14 mouse cellular contexts compared by ENCODE assay signal in the genomic region with DNA sequence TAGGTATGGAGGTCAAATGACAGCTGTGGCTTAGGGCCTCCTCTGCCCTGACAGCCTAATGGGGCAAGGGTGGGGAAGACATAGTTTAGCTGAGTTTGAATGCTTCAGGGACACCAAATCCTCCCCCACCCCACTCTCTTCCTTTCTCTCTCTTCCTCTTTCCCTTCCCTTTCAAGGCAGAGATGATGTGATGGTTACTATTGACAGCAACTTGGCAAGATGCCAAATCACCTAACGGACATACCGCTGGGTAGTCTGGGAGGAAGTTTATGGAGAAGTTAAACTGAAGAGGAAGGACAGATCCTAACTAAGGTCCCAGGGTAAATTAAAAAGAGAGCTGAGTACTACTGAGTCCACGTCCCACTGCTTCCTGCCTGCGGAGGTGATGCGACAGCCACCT. TPM values are rescaled to one million over a fixed set of nuclear protein-coding genes. Genes with fewer than 3 reads are reported as not detected.
"Had no signal": no experiment of that assay in that cellular context is flagged by ENCODE, and none has a peak within 500 bp of the region (broad histone marks: within the 10 kb centered on the region; RNA-seq: fewer than 3 reads in every experiment).

No protein-coding gene starts in this region.

- H3K27me3 ChIP-seq: liver, embryonic 15.5 days; lung, embryonic 15.5 days; neural tube, embryonic 13.5 days; stomach, embryonic 15.5 days had no signal

- H3K4me2 ChIP-seq: liver, embryonic 11.5 days; liver, embryonic 15.5 days; lung, embryonic 15.5 days; neural tube, embryonic 13.5 days; stomach, embryonic 15.5 days had no signal

- ATAC-seq: inflammation-experienced regulatory T-cells, adult 6 months; intestine, postnatal 0 days; midbrain, embryonic 16.5 days had no signal

- H3K4me1 ChIP-seq: liver, embryonic 15.5 days; stomach, embryonic 15.5 days had no signal

- DNase-seq: kidney, adult 8-10 months; kidney, postnatal 10 days; right cerebral cortex, postnatal 14 days; thymus, postnatal 4 days had no signal

- H3K36me3 ChIP-seq: limb, embryonic 10.5 days; liver, embryonic 15.5 days; lung, embryonic 15.5 days; neural tube, embryonic 13.5 days; stomach, embryonic 15.5 days had no signal

- H3K4me3 ChIP-seq: limb, embryonic 10.5 days; liver, embryonic 15.5 days; lung, embryonic 15.5 days; neural tube, embryonic 13.5 days; stomach, embryonic 15.5 days had no signal

- H3K9ac ChIP-seq: liver, embryonic 15.5 days; lung, embryonic 15.5 days; neural tube, embryonic 13.5 days; stomach, embryonic 15.5 days had no signal

- H3K9me3 ChIP-seq: limb, embryonic 10.5 days; liver, embryonic 15.5 days; lung, embryonic 15.5 days; stomach, embryonic 15.5 days had no signal

- H3K27ac ChIP-seq: limb, embryonic 10.5 days; liver, embryonic 15.5 days; lung, embryonic 15.5 days; neural tube, embryonic 13.5 days; stomach, embryonic 15.5 days had no signal

RNA-seq across cellular contexts. Expression of gene Fzd10, which starts 29.8 kb away (rescaled TPM):
- total RNA-seq: megakaryocyte-erythroid progenitor cell, adult 5-6 weeks had no signal
- polyA plus RNA-seq: inflammation-experienced regulatory T-cells, adult 6 months; liver, embryonic 15.5 days had no signal
